Comparison of ENCODE assay signal across 18 mouse cellular contexts in genomic region chr7:27587741-27588140, GRCm38 (mm10). TPM values are rescaled to one million over a fixed set of nuclear protein-coding genes. Genes with fewer than 3 reads are reported as not detected.
A peak's percentile ranks its signal among the peaks of the same experiment; 100 is the strongest.
DNase-seq lines count a peak whose midpoint lies in the region; ATAC-seq and TF ChIP-seq lines count a peak whose summit lies in the region.
"Had no signal": no experiment of that assay in that cellular context is flagged by ENCODE, and none has a peak within 500 bp of the region (broad histone marks: within the 10 kb centered on the region; RNA-seq: fewer than 3 reads in every experiment).

No protein-coding gene starts in this region.

- no peak for DNase-seq in hindbrain, postnatal 0 days (ENCODE audit: low spot score)
- peak; percentile 72 for DNase-seq in midbrain, embryonic 11.5 days (ENCODE audit: low spot score, missing footprints)
- peak; percentile 15 for DNase-seq in MEL-GATA-1-ER (ENCODE audit: extremely low read depth, low read depth)
- no peak for DNase-seq in urinary bladder, postnatal 25 days (ENCODE audit: low spot score)
- no peak for DNase-seq in testis, postnatal 14 days (ENCODE audit: low spot score)
- DNase-seq: cerebellum, adult 11 months; gastrocnemius, postnatal 10 days; kidney, postnatal 4 days; lung, postnatal 14 days; thymus, postnatal 4 days had no signal

- H3K4me2 ChIP-seq in hindbrain, postnatal 0 days (ENCODE audit: low read depth, low read length): no peak overlapping the region
- H3K4me2 ChIP-seq in hindbrain, embryonic 13.5 days: no peak overlapping the region
- no peak overlapping the region for H3K4me2 ChIP-seq in midbrain, embryonic 11.5 days
- H3K4me2 ChIP-seq in midbrain, embryonic 15.5 days: no peak overlapping the region
- H3K4me2 ChIP-seq: heart, embryonic 11.5 days; limb, embryonic 13.5 days; midbrain, embryonic 12.5 days; neural tube, embryonic 13.5 days had no signal

- no peak overlapping the region for H3K27ac ChIP-seq in hindbrain, postnatal 0 days
- no peak overlapping the region for H3K27ac ChIP-seq in hindbrain, embryonic 13.5 days
- no peak overlapping the region for H3K27ac ChIP-seq in midbrain, embryonic 11.5 days (ENCODE audit: low read depth, low read length)
- no peak overlapping the region for H3K27ac ChIP-seq in midbrain, embryonic 15.5 days
- H3K27ac ChIP-seq: limb, embryonic 13.5 days; midbrain, embryonic 12.5 days; neural tube, embryonic 13.5 days had no signal

- H3K4me1 ChIP-seq in hindbrain, postnatal 0 days (ENCODE audit: insufficient read depth, low read length): 0 out of 2 replicates have a peak, but pooled peaks cover 2% of the 10 kb centered on the region
- H3K4me1 ChIP-seq in hindbrain, embryonic 13.5 days (replicated peaks): peaks cover 4% of the 10 kb centered on the region
- peaks cover 2% of the 10 kb centered on the region; the same call in 1 of the 2 replicates for H3K4me1 ChIP-seq in midbrain, embryonic 11.5 days (ENCODE audit: control insufficient read depth, insufficient read depth, low read length)
- peaks cover 5% of the 10 kb centered on the region for H3K4me1 ChIP-seq in midbrain, embryonic 15.5 days

- 82% methylated on average over 2 of the region's 2 CpGs for WGBS in hindbrain, postnatal 0 days
- 93% methylated on average over 2 of the region's 2 CpGs for WGBS in hindbrain, embryonic 13.5 days
- WGBS in midbrain, embryonic 11.5 days: 91% methylated on average over 2 of the region's 2 CpGs
- 92% methylated on average over 2 of the region's 2 CpGs for WGBS in midbrain, embryonic 15.5 days

- H3K4me3 ChIP-seq in hindbrain, postnatal 0 days (ENCODE audit: low read length): no peak overlapping the region
- H3K4me3 ChIP-seq in hindbrain, embryonic 13.5 days: no peak overlapping the region
- H3K4me3 ChIP-seq in midbrain, embryonic 11.5 days (ENCODE audit: low read depth, low read length): no peak overlapping the region
- H3K4me3 ChIP-seq in midbrain, embryonic 15.5 days: no peak overlapping the region
- H3K4me3 ChIP-seq: limb, embryonic 13.5 days; midbrain, embryonic 12.5 days; neural tube, embryonic 13.5 days had no signal

- no peak for ATAC-seq in hindbrain, postnatal 0 days
- ATAC-seq in hindbrain, embryonic 13.5 days (ENCODE audit: low FRiP score): no peak
- ATAC-seq in midbrain, embryonic 11.5 days (ENCODE audit: low FRiP score): no peak
- ATAC-seq in midbrain, embryonic 15.5 days (replicated peaks): no peak
- ATAC-seq: forebrain, embryonic 16.5 days; intestine, embryonic 16.5 days had no signal

- H3K9ac ChIP-seq in hindbrain, postnatal 0 days (replicated peaks; ENCODE audit: low read length): no peak overlapping the region
- no peak overlapping the region for H3K9ac ChIP-seq in hindbrain, embryonic 13.5 days
- H3K9ac ChIP-seq in midbrain, embryonic 11.5 days (ENCODE audit: low read length): no peak overlapping the region
- no peak overlapping the region for H3K9ac ChIP-seq in midbrain, embryonic 15.5 days
- H3K9ac ChIP-seq: limb, embryonic 13.5 days; midbrain, embryonic 12.5 days; neural tube, embryonic 13.5 days had no signal

- H3K36me3 ChIP-seq in hindbrain, postnatal 0 days (ENCODE audit: insufficient read depth, low read length): no peaks in the 10 kb centered on the region
- peaks cover 19% of the 10 kb centered on the region for H3K36me3 ChIP-seq in hindbrain, embryonic 13.5 days
- no peaks in the 10 kb centered on the region for H3K36me3 ChIP-seq in midbrain, embryonic 11.5 days (ENCODE audit: control insufficient read depth, insufficient read depth, low read length)
- peaks cover 13% of the 10 kb centered on the region; the same call in 1 of the 2 replicates for H3K36me3 ChIP-seq in midbrain, embryonic 15.5 days (replicated peaks)

- TF ChIP-seq CTCF in hindbrain, postnatal 0 days (IDR thresholded peaks at IDR 0.05; ENCODE audit: low read depth): peak; percentile 12; the same call in 1 of the 2 replicates

- no peaks in the 10 kb centered on the region for H3K27me3 ChIP-seq in hindbrain, postnatal 0 days (ENCODE audit: insufficient read depth, low read length)
- H3K27me3 ChIP-seq in hindbrain, embryonic 13.5 days: no peaks in the 10 kb centered on the region
- no peaks in the 10 kb centered on the region for H3K27me3 ChIP-seq in midbrain, embryonic 11.5 days (ENCODE audit: control insufficient read depth, insufficient read depth, low read length)
- no peaks in the 10 kb centered on the region for H3K27me3 ChIP-seq in midbrain, embryonic 15.5 days (replicated peaks)
- H3K27me3 ChIP-seq: limb, embryonic 13.5 days; midbrain, embryonic 12.5 days; neural tube, embryonic 13.5 days had no signal

- H3K9me3 ChIP-seq in hindbrain, postnatal 0 days (ENCODE audit: low read length): no peaks in the 10 kb centered on the region
- H3K9me3 ChIP-seq in hindbrain, embryonic 13.5 days: no peaks in the 10 kb centered on the region
- H3K9me3 ChIP-seq in midbrain, embryonic 11.5 days (ENCODE audit: control insufficient read depth, low read length): no peaks in the 10 kb centered on the region
- H3K9me3 ChIP-seq in midbrain, embryonic 15.5 days: no peaks in the 10 kb centered on the region
- H3K9me3 ChIP-seq: limb, embryonic 13.5 days; midbrain, embryonic 12.5 days; neural tube, embryonic 13.5 days had no signal

RNA-seq across cellular contexts. Expression of gene Akt2, which starts 3.6 kb away (rescaled TPM):
- total RNA-seq in hindbrain, postnatal 0 days (2014; rRNA removed): 60.6 and 83.1 TPM in 2 replicates
- 62.3 and 64.0 TPM in 2 replicates for polyA plus RNA-seq in hindbrain, postnatal 0 days (2015; fragmentation: Nextera tagmentation; extraction: Ambion mirVana)
- 68.0 and 71.0 TPM in 2 replicates for polyA plus RNA-seq in hindbrain, embryonic 13.5 days (2015; fragmentation: Nextera tagmentation; extraction: Ambion mirVana)
- 62.6 and 69.0 TPM in 2 replicates for polyA plus RNA-seq in midbrain, embryonic 11.5 days (2014; fragmentation: Nextera tagmentation; extraction: Ambion mirVana)
- polyA plus RNA-seq in midbrain, embryonic 15.5 days (2015; fragmentation: Nextera tagmentation; extraction: Ambion mirVana): 60.8 and 66.1 TPM in 2 replicates

RNA-seq across cellular contexts. Expression of gene 2310022A10Rik, which starts 34.7 kb away (rescaled TPM):
- 8.1 and 8.2 TPM in 2 replicates for total RNA-seq in hindbrain, postnatal 0 days (2014; rRNA removed)
- polyA plus RNA-seq in hindbrain, postnatal 0 days (2015; fragmentation: Nextera tagmentation; extraction: Ambion mirVana): 25.7 and 26.1 TPM in 2 replicates
- 32.1 and 34.0 TPM in 2 replicates for polyA plus RNA-seq in hindbrain, embryonic 13.5 days (2015; fragmentation: Nextera tagmentation; extraction: Ambion mirVana)
- polyA plus RNA-seq in midbrain, embryonic 11.5 days (2014; fragmentation: Nextera tagmentation; extraction: Ambion mirVana): 24.6 and 26.5 TPM in 2 replicates
- 38.7 and 40.5 TPM in 2 replicates for polyA plus RNA-seq in midbrain, embryonic 15.5 days (2015; fragmentation: Nextera tagmentation; extraction: Ambion mirVana)

RNA-seq across cellular contexts. Expression of gene Pld3, which starts 34.7 kb away (rescaled TPM):
- total RNA-seq in hindbrain, postnatal 0 days (2014; rRNA removed): 307 and 308 TPM in 2 replicates
- polyA plus RNA-seq in hindbrain, postnatal 0 days (2015; fragmentation: Nextera tagmentation; extraction: Ambion mirVana): 268 and 287 TPM in 2 replicates
- polyA plus RNA-seq in hindbrain, embryonic 13.5 days (2015; fragmentation: Nextera tagmentation; extraction: Ambion mirVana): 126 TPM in 2 replicates
- polyA plus RNA-seq in midbrain, embryonic 11.5 days (2014; fragmentation: Nextera tagmentation; extraction: Ambion mirVana): 62.5 and 63.5 TPM in 2 replicates
- 156 and 157 TPM in 2 replicates for polyA plus RNA-seq in midbrain, embryonic 15.5 days (2015; fragmentation: Nextera tagmentation; extraction: Ambion mirVana)

Comparison
In these comparisons a context has a peak if more than half of its experiments do, and no peak if none do; other contexts are left out.
1. DNase-seq: peak in midbrain, embryonic 11.5 days (single experiment) and MEL-GATA-1-ER (single experiment); none in hindbrain, postnatal 0 days (single experiment), urinary bladder, postnatal 25 days (single experiment) and testis, postnatal 14 days (single experiment).